Mouse (Mus musculus) limb, embryonic 13.5 days (tissue): ENCODE data around the gene C1qtnf2. TPM values are rescaled to one million over a fixed set of nuclear protein-coding genes. Genes with fewer than 3 reads are reported as not detected.
A peak's percentile ranks its signal among the peaks of the same experiment; 100 is the strongest.

Experiments used
- ATAC-seq: fragments of 200-750 bp; cut with Nextera tagmentation; 2 replicates; pipeline ENCODE4 v1.8.0; 2017; ENCODE audit warnings: low read depth, moderate number of reproducible peaks, moderate TSS enrichment; ENCODE audit not compliant: low FRiP score
- H3K27ac ChIP-seq: fragments of 300-500 bp; sonication (generic); 2 replicates; pipeline ENCODE4 v1.5.1; 2015; ENCODE audit warnings: inconsistent platforms, mild to moderate bottlenecking, moderate library complexity
- H3K27me3 ChIP-seq: fragments of 300-500 bp; sonication (generic); 2 replicates; pipeline ENCODE4 v1.6.1; 2015; ENCODE audit warnings: mild to moderate bottlenecking, inconsistent platforms
- H3K36me3 ChIP-seq: fragments of 300-500 bp; sonication (generic); 2 replicates; pipeline ENCODE4 v1.6.1; 2015; ENCODE audit warnings: inconsistent platforms, mild to moderate bottlenecking, moderate library complexity
- H3K4me1 ChIP-seq: fragments of 300-500 bp; sonication (generic); 2 replicates; pipeline ENCODE4 v1.6.1; 2015; ENCODE audit warnings: inconsistent platforms
- H3K4me2 ChIP-seq: fragments of 300-500 bp; sonication (generic); replicated peaks from 2 replicates; pipeline ENCODE4 v1.6.1; 2015; ENCODE audit warnings: inconsistent platforms, mild to moderate bottlenecking, moderate library complexity
- H3K4me3 ChIP-seq: fragments of 300-500 bp; sonication (generic); 2 replicates; pipeline ENCODE4 v1.5.1; 2015; ENCODE audit warnings: moderate library complexity, mild to moderate bottlenecking, inconsistent platforms
- H3K9ac ChIP-seq: fragments of 300-500 bp; sonication (generic); 2 replicates; pipeline ENCODE4 v1.6.1; 2015; ENCODE audit warnings: mild to moderate bottlenecking, inconsistent platforms
- H3K9me3 ChIP-seq: fragments of 300-500 bp; sonication (generic); 2 replicates; pipeline ENCODE4 v1.6.1; 2016; ENCODE audit warnings: inconsistent platforms
- WGBS: fragments of 180-500 bp; shearing (Covaris S2); methylation state at CpG from one replicate; pipeline ENCODE4 v1.1.7; 2015; 5-methylcytosine and 5-hydroxymethylcytosine counted together
- polyA plus RNA-seq: library from polyadenylated mRNA; unstranded; fragments of >200 nt; fragmentation: Nextera tagmentation; extraction: Ambion mirVana; gene quantifications from 2 replicates; pipeline ENCODE4 v1.2.1, GENCODE M21; 2015

The C1qtnf2 gene
- polyA plus RNA-seq, result 19.9 and 20.1 TPM in 2 replicates

DNA sequence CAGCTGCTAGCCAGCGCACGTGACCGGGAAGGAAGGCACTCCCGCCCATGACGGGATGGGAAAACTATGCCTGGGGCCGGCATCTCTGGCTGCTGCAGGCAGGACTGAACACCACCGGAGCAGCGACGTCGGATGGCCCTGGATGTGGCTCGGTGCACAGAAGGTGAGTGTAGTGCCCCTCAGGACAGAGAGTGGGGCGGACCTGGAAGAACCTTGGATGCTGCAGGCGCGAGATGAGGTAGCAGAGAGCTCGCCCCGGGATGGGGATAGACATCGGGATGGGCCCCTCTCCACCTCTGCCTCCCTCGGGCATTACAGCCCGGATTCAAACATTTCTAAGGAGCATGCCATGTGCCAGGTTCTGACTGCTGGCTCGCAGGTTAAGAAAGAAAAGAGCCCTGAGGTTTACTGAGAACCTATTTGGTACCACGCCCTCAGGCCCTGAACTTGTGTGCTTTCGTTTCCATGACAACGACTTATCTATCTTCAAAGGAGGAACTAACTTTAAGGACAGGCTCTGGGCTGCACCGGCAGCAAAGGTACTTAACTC is at the start of gene C1qtnf2:
C1qtnf2 (plus strand) TSS at position 52 of the 550 bp plus-strand sequence.
- H3K9me3 ChIP-seq, result no peaks in the 10 kb centered on the region
- H3K4me3 ChIP-seq, result peak within 1 kb of the TSS; percentile 35
- H3K9ac ChIP-seq, result peak within 1 kb of the TSS; percentile 50; the same call in 1 of the 2 replicates
- peak within 1 kb of the TSS; percentile 69 for H3K4me2 ChIP-seq
- no peaks in the 10 kb centered on the region for H3K36me3 ChIP-seq
- peak; percentile 62; the same call in 1 of the 2 replicates for ATAC-seq
- H3K4me1 ChIP-seq, result peaks cover 23% of the 10 kb centered on the region
- H3K27me3 ChIP-seq, result no peaks in the 10 kb centered on the region
- 3% methylated on average over 24 of the region's 24 CpGs for WGBS
- H3K27ac ChIP-seq, result 0 out of 2 replicates have a peak within 1 kb of the TSS, but pooled peaks have one; percentile 10

DNA sequence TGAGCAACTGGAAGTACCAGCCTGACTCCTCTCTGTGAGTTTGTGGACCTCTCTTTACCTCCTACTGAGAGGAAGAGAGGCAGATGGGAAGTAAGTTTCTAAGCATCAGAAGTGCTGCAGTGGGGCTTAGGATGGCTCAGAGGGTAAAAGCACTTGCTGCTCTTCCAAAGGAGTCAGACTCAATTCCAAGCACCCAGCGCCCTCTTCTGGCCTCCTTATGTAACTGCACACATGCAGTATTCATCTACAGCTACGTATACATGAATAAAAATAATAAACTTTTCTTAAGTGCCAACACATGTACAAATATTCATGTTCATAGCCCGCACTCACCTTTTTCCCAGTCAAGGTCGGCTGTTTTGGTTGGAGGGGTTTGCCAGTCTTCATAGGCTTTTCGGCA is 49.7 kb upstream of the C1qtnf2 start:
- ATAC-seq, result no peak
- no peak overlapping the region for H3K4me3 ChIP-seq
- H3K4me1 ChIP-seq, result peaks cover 7% of the 10 kb centered on the region
- no peak overlapping the region for H3K27ac ChIP-seq
- H3K9me3 ChIP-seq, result no peaks in the 10 kb centered on the region
- 79% methylated on average over 5 of the region's 5 CpGs for WGBS
- no peak overlapping the region for H3K4me2 ChIP-seq
- no peaks in the 10 kb centered on the region for H3K27me3 ChIP-seq
- peaks cover 25% of the 10 kb centered on the region for H3K36me3 ChIP-seq
- no peak overlapping the region for H3K9ac ChIP-seq

DNA sequence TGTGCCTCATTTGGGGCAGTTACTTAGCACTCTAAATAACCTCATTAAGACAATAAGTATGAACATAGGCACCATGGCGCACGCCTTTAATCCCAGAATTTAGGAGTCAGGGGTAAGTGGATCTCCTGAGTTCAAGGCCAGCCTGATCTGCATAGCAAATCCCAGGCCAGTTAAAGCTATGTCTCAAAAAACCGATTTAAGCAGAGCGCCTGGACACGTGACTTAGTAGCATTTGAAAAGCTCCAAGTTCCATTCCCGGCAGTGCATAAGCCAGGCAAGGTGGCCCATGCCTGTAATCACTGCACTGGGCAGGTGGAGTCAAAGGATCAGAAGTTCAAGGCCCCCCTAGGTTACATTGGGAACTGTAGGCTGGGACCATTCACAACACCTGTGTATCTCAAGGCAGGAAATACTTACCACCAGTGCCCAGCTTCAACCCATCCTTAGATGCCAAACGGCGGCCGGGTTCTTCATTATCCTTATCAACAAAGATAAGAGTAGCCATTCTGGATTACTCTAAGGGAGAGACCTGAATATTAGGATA is 48.8 kb upstream of the C1qtnf2 start:
- peak; percentile 37; the same call in 1 of the 2 replicates for ATAC-seq
- Histone ChIP-seq H3K9me3 (no peaks in the 10 kb centered on the region), H3K27ac (no peak overlapping the region), H3K36me3 (peaks cover 25% of the 10 kb centered on the region), H3K27me3 (no peaks in the 10 kb centered on the region), H3K4me1 (peaks cover 7% of the 10 kb centered on the region), H3K4me2 (peak overlapping the region; percentile 63), H3K9ac (0 out of 2 replicates have a peak overlapping the region, but pooled peaks have one; percentile 72), H3K4me3 (peak overlapping the region; percentile 60)
- WGBS, result 91% methylated on average over 9 of the region's 9 CpGs

DNA sequence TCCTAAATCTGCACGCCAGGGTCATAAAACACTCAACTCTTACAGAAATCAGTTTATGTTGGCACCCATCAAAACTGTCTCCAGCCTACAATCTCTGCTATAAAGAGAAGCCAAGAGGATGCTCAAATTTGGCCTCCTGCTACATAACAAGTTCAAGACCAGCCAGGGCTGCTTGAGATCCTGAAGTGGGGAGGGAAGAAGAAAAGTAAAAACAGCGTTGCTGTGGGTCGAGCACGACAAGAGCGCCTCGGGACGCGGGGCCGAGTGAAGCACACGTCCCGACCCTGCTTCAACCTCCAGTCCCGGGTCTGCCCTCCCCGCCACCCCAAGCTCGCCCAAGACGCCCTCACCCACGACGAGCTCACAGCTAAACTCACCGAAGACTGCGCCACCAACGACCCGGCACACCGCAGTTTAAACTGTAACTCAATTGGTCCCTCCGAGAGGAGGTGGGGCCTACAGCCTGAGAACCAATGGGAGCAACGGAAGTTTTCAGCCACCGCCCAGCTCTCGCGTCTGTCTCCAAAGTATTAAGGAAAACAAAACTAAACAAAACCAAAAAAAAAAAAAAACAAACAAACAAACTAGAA is 48.2 kb upstream of the C1qtnf2 start, which contains the start of gene Pttg1:
Pttg1 (minus strand) TSS at position 428 of the 590 bp plus-strand sequence.
- peak within 1 kb of the TSS; percentile 72 for H3K9ac ChIP-seq
- peak within 1 kb of the TSS; percentile 63 for H3K4me2 ChIP-seq
- peaks cover 21% of the 10 kb centered on the region for H3K36me3 ChIP-seq
- H3K9me3 ChIP-seq, result no peaks in the 10 kb centered on the region
- peaks cover 7% of the 10 kb centered on the region for H3K4me1 ChIP-seq
- H3K27ac ChIP-seq, result peak within 1 kb of the TSS; percentile 18; the same call in 1 of the 2 replicates
- H3K27me3 ChIP-seq, result no peaks in the 10 kb centered on the region
- peak; percentile 96 for ATAC-seq
- H3K4me3 ChIP-seq, result peak within 1 kb of the TSS; percentile 60
- 2% methylated on average over 27 of the region's 27 CpGs for WGBS

DNA sequence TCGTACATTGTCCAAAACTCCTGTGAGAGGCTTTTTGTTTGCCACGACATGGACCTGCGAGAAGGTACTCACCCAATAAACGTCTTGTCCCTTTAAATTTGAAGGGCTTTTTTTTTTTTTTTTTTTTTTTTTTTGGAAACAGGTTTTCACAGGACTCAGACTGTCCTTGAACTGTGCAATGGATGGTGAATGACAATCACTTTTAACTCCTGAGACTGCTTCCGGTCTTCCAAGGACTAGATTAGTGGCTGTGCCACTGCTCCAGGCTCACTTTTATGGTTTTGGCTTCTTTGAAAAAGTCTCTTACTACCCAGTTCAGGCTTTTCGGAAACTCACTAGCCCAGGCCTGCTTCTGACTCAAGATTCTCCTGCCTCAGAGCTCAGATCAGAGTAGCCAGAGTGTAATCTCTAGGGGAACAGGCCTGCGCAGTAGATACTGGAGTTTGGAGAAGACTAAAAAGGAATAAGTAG is 47.6 kb upstream of the C1qtnf2 start:
- Histone ChIP-seq H3K36me3 (peaks cover 18% of the 10 kb centered on the region), H3K4me3 (peak overlapping the region; percentile 60), H3K4me1 (peaks cover 7% of the 10 kb centered on the region), H3K27me3 (no peaks in the 10 kb centered on the region), H3K9me3 (no peaks in the 10 kb centered on the region), H3K4me2 (peak overlapping the region; percentile 63), H3K27ac (peak overlapping the region; percentile 18; the same call in 1 of the 2 replicates), H3K9ac (0 out of 2 replicates have a peak overlapping the region, but pooled peaks have one; percentile 1)
- 19% methylated on average over 7 of the region's 7 CpGs for WGBS
- ATAC-seq, result peak; percentile 51

DNA sequence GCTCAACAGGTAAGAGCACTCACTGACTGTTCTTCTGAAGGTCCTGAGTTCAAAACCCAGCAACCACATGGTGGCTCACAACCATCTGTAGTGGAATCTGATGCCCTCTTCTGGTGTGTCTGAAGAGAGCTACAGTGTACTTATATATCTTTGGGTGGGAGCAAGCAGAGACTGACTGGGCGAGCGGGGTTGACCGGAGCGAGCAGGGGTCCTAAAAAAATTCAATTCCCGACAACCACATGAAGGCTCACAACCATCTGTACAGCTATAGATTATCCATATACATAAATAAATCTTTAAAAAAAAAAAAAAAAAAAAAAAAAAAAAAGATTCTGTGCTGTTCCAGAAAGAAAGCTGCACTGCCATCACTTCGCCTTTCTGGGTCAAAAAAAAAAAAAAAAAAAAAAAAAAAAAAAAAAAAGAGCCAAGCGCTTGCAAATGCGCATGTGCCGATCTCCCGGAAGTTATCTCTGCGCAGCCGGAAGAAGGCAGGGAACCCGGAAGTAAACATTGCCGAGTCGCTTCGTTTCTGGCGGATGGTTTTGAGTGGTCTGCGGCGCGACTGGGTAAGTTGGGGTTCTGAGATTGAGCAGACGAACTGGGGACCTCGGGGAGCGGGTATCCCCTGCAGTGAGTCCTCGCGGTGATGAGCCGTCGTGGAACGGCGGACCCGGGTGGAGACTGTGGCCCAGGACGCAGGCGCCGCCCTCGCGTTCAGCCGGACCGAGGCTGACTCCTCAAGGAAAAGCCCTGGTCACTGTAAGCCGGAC is 40.6 kb upstream of the C1qtnf2 start, which contains the start of gene Slu7:
Slu7 (plus strand) TSS at position 491 of the 770 bp plus-strand sequence.
- peak; percentile 88 for ATAC-seq
- H3K27ac ChIP-seq, result no peak within 1 kb of the TSS
- peaks cover 8% of the 10 kb centered on the region for H3K4me1 ChIP-seq
- H3K9ac ChIP-seq, result peak within 1 kb of the TSS; percentile 85
- H3K9me3 ChIP-seq, result no peaks in the 10 kb centered on the region
- H3K4me3 ChIP-seq, result peak within 1 kb of the TSS; percentile 87
- peaks cover 14% of the 10 kb centered on the region for H3K36me3 ChIP-seq
- no peaks in the 10 kb centered on the region for H3K27me3 ChIP-seq
- WGBS, result 9% methylated on average over 38 of the region's 38 CpGs
- peak within 1 kb of the TSS; percentile 79 for H3K4me2 ChIP-seq

DNA sequence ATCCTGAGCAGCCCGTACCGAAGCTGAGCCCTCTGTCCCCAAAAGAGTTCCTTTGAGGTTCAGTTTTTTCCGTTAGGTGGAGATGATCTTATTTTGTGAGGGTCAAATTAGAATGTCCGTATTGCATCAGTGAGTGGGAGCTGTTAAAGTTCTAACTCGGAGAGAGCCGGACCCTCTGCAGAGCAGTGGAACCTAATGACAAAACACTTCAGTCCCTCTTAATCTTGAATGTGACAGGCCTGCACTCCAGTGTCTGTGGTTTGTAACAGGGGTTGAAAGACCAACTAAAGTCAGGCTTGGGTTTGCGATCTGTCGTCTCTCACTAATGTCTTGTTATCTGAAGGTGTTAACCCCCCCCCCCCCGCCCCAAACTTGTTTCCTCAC is 40.1 kb upstream of the C1qtnf2 start:
- peak overlapping the region; percentile 79 for H3K4me2 ChIP-seq
- H3K9me3 ChIP-seq, result no peaks in the 10 kb centered on the region
- H3K27me3 ChIP-seq, result no peaks in the 10 kb centered on the region
- H3K36me3 ChIP-seq, result peaks cover 20% of the 10 kb centered on the region
- 2% methylated on average over 9 of the region's 9 CpGs for WGBS
- H3K4me1 ChIP-seq, result peaks cover 8% of the 10 kb centered on the region
- H3K27ac ChIP-seq, result no peak overlapping the region
- peak overlapping the region; percentile 85 for H3K9ac ChIP-seq
- no peak; the same call in 1 of the 2 replicates for ATAC-seq
- H3K4me3 ChIP-seq, result peak overlapping the region; percentile 87

DNA sequence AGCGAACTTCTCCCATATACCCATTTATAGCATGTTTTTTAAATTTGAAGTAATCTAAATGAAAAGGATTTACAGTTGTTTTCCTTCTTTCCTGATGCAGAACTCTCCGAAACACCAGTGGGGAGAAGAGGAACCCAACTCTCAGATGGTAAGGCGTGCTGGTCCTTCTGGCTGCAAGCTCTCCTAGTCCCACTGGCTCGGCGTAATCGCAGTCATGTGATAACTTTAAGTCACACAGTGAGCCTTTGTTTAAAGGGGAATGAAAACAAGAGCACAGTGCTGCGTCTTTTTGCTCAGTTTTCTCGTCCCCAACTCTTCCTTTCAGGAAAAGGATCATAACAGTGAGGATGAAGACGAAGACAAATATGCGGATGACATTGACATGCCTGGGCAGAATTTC is 33.0 kb upstream of the C1qtnf2 start:
- no peak overlapping the region for H3K27ac ChIP-seq
- ATAC-seq, result no peak
- H3K4me1 ChIP-seq, result no peaks in the 10 kb centered on the region
- no peak overlapping the region for H3K4me3 ChIP-seq
- H3K4me2 ChIP-seq, result no peak overlapping the region
- no peaks in the 10 kb centered on the region for H3K9me3 ChIP-seq
- H3K9ac ChIP-seq, result no peak overlapping the region
- WGBS, result 96% methylated on average over 10 of the region's 10 CpGs
- H3K27me3 ChIP-seq, result no peaks in the 10 kb centered on the region
- peaks cover 88% of the 10 kb centered on the region for H3K36me3 ChIP-seq

DNA sequence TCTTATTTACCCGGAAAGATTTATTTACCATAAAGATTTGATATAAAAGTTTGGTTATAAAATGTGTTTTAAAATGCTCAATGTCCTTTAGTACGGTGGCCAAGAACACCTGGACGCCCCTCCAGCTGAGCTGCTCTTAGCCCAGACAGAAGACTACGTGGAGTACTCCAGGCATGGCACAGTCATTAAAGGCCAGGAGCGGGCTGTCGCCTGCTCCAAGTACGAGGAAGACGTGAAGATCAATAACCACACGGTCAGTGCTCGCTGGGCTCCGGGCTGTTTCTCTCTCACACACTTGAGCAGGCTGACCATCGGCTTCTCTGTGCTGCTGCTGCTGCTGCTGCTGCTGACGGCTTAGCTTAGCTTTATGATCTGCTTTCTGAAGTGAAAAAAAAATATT is 30.9 kb upstream of the C1qtnf2 start:
- Histone ChIP-seq H3K4me1 (no peaks in the 10 kb centered on the region), H3K9me3 (no peaks in the 10 kb centered on the region; the same call in 1 of the 2 replicates), H3K4me3 (no peak overlapping the region), H3K27me3 (no peaks in the 10 kb centered on the region), H3K36me3 (peaks cover 93% of the 10 kb centered on the region), H3K4me2 (no peak overlapping the region), H3K9ac (no peak overlapping the region), H3K27ac (no peak overlapping the region)
- ATAC-seq, result no peak
- 95% methylated on average over 13 of the region's 13 CpGs for WGBS

DNA sequence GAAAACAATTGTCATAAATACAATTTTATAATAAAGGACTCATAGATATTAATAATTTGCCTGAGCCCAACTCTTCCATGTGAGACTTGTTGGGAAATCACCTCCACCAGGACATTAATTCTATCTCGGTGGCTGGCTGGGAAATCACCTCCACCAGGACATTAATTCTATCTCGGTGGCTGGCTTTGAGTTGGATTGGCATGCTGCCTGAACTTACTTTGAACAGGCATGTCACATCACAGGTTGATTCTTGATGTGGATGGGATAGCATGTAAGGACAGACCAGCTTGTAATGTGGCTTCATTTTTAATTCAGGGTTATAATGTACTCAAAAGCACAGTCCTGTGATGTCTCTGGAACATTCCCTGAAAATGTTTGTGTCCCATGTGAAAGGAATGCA is 24.2 kb upstream of the C1qtnf2 start:
- H3K9me3 ChIP-seq, result no peaks in the 10 kb centered on the region; the same call in 1 of the 2 replicates
- no peak overlapping the region for H3K4me3 ChIP-seq
- H3K9ac ChIP-seq, result no peak overlapping the region
- H3K4me1 ChIP-seq, result no peaks in the 10 kb centered on the region
- no peak overlapping the region for H3K27ac ChIP-seq
- H3K27me3 ChIP-seq, result no peaks in the 10 kb centered on the region
- ATAC-seq, result no peak
- 85% methylated on average over 2 of the region's 2 CpGs for WGBS
- no peak overlapping the region for H3K4me2 ChIP-seq
- H3K36me3 ChIP-seq, result peaks cover 28% of the 10 kb centered on the region

DNA sequence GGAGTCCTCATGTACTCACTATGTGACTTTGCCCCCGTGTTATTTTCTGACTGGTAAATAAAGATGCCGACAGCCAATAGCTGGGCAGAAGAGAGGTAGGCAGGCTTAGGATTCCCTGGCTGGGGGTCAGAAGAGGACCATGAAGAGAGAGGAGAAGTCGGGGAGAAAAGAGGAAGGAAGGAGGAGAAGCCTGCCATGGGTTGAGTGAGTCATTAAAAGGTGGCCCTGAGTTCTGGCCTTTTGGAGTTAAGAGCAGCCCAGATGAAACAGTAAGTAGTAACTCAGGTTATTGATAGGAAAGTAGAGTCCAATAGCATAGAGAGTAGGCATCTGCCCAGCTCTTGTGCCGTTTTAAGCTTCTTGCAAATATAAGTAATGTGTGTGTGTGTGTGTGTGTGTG is 22.8 kb upstream of the C1qtnf2 start:
- WGBS, result 73% methylated on average over 4 of the region's 4 CpGs
- Histone ChIP-seq H3K9me3 (no peaks in the 10 kb centered on the region; the same call in 1 of the 2 replicates), H3K36me3 (peaks cover 14% of the 10 kb centered on the region), H3K27me3 (no peaks in the 10 kb centered on the region), H3K4me2 (no peak overlapping the region), H3K27ac (no peak overlapping the region), H3K4me1 (no peaks in the 10 kb centered on the region), H3K9ac (no peak overlapping the region), H3K4me3 (no peak overlapping the region)
- ATAC-seq, result no peak
